Mouse (Mus musculus): ENCODE measurements around the gene Tmem115. TPM values are rescaled to one million over a fixed set of nuclear protein-coding genes. Genes with fewer than 3 reads are reported as not detected.

Gene Tmem115
- polyA plus RNA-seq, 1 experiment from 2014 or later: 43.6 TPM

DNA sequence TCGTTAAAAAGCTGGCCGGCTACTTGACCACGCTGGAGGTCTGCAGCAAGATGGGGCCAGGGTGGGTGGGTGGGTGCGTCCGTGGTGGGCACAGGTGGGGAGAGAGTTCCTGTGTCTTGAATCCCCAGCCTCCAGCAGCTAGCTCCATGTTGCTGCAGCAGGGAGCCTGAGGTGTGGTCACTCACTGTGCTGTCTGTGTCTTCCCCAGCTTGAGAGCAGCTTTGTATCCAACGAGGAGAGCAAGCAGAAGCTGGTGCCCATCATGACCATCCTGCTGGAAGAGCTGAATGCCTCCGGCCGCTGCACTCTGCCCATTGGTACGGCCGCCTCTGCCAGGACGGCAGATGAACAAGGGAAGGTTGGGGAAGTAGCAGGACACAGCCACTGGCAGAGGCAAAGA lies 9.6 kb downstream of the Tmem115 start:
- H3K4me1 ChIP-seq: peaks cover 40% of the 10 kb centered on the region
- WGBS: 91% methylated on average over 11 of the region's 11 CpGs
- no peak overlapping the region for H3K27ac ChIP-seq (replicated peaks)
- H3K4me2 ChIP-seq (replicated peaks): no peak overlapping the region
- no peaks in the 10 kb centered on the region for H3K9me3 ChIP-seq
- H3K4me3 ChIP-seq: no peak overlapping the region
- ATAC-seq (ENCODE audit: low FRiP score, low read depth): no peak
- no peak overlapping the region; the same call in 1 of the 2 replicates for H3K9ac ChIP-seq (replicated peaks)
- peaks cover 10% of the 10 kb centered on the region for H3K27me3 ChIP-seq
- H3K36me3 ChIP-seq: peaks cover 42% of the 10 kb centered on the region

DNA sequence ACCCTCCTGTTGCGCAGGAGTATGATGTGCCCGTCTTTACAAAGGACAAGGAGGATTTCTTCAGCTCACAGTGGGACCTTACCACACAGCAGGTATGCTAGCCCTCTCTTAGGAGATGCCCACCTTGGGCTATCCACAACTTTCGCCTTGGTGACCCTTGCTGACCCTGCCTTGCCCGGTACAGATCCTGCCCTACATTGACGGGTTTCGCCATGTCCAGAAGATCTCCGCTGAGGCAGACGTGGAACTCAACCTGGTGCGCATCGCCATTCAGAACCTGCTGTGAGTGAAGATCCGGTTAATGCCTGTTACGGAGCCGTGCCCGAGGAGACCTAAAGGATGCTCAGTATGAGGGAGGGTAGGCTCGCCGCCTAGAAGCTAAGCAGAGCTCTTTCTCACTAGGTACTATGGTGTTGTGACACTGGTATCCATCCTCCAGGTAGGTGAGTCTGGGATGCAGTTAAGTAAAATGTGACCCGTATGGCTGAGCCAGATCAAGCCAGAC lies 10.5 kb downstream of the Tmem115 start:
- Histone ChIP-seq H3K4me3 (no peak overlapping the region), H3K4me2 (replicated peaks) (no peak overlapping the region), H3K36me3 (peaks cover 33% of the 10 kb centered on the region), H3K27ac (replicated peaks) (no peak overlapping the region), H3K4me1 (peaks cover 40% of the 10 kb centered on the region), H3K27me3 (peaks cover 20% of the 10 kb centered on the region), H3K9ac (replicated peaks) (no peak overlapping the region), H3K9me3 (no peaks in the 10 kb centered on the region)
- ATAC-seq (ENCODE audit: low FRiP score, low read depth): no peak
- 95% methylated on average over 17 of the region's 17 CpGs for WGBS

DNA sequence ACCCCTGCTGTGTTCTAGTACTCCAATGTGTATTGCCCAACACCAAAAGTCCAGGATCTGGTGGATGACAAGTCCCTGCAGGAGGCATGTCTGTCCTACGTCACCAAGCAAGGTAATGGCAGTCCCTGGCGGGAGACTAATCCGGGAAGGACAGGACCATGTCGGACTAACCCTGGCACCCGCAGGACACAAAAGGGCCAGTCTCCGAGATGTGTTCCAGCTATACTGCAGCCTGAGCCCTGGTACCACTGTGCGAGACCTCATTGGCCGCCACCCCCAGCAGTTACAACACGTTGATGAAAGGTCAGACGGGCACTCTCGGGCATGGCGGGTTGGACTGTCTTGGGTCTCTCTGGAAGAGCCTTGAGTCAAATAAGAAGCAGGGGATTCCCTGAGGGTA lies 11.0 kb downstream of the Tmem115 start:
- WGBS: 95% methylated on average over 12 of the region's 12 CpGs
- ATAC-seq (ENCODE audit: low FRiP score, low read depth): no peak
- no peak overlapping the region for H3K9ac ChIP-seq (replicated peaks)
- H3K4me2 ChIP-seq (replicated peaks): no peak overlapping the region
- H3K9me3 ChIP-seq: no peaks in the 10 kb centered on the region
- H3K36me3 ChIP-seq: peaks cover 28% of the 10 kb centered on the region
- H3K4me1 ChIP-seq: peaks cover 40% of the 10 kb centered on the region
- H3K4me3 ChIP-seq: no peak overlapping the region
- H3K27me3 ChIP-seq: peaks cover 25% of the 10 kb centered on the region
- no peak overlapping the region for H3K27ac ChIP-seq (replicated peaks)

DNA sequence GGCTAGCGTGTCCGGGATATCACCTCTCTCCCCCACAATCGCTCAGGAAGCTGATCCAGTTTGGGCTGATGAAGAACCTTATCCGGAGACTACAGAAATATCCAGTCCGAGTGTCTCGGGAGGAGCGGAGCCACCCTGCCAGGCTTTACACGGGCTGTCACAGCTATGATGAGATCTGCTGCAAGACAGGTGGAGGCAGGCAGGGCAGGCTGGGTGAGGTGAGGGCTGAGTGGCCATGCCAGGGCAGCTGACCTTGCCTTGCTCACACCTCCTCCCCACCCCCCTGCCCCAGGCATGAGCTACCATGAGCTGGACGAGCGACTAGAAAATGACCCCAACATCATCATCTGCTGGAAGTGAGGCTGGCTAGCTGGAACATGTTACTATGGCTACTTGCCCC lies 11.5 kb downstream of the Tmem115 start:
- WGBS: 88% methylated on average over 10 of the region's 10 CpGs
- Histone ChIP-seq H3K27me3 (peaks cover 29% of the 10 kb centered on the region), H3K36me3 (peaks cover 23% of the 10 kb centered on the region), H3K27ac (replicated peaks) (no peak overlapping the region), H3K4me2 (replicated peaks) (no peak overlapping the region), H3K4me3 (no peak overlapping the region), H3K4me1 (peaks cover 40% of the 10 kb centered on the region), H3K9me3 (no peaks in the 10 kb centered on the region), H3K9ac (replicated peaks) (no peak overlapping the region)
- no peak for ATAC-seq (ENCODE audit: low FRiP score, low read depth)

DNA sequence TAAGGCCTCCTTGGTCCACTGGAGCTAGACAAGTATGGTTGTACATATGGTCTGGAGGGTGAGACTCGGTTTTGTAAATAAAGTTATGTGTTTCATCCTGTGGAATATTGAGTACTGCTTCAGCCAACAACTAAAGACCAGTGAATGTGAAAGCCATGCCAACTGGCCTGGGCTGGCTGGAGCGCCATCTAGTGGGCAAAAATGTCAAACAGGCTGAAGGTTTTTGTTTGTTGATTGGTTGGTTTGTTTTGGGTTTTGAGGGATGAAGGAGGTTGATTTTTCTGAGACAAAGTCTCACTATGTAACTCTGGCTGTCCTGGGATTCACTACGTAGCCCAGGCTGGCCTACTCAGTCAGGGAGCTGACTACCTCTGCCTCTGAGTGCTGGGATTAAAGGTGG lies 11.9 kb downstream of the Tmem115 start:
- no peak overlapping the region for H3K4me3 ChIP-seq
- 12% methylated on average over 3 of the region's 3 CpGs for WGBS
- H3K4me2 ChIP-seq (replicated peaks): no peak overlapping the region
- H3K36me3 ChIP-seq: peaks cover 22% of the 10 kb centered on the region
- peaks cover 33% of the 10 kb centered on the region for H3K27me3 ChIP-seq
- no peak overlapping the region for H3K27ac ChIP-seq (replicated peaks)
- no peaks in the 10 kb centered on the region for H3K9me3 ChIP-seq
- no peak for ATAC-seq (ENCODE audit: low FRiP score, low read depth)
- H3K4me1 ChIP-seq: peaks cover 39% of the 10 kb centered on the region
- no peak overlapping the region for H3K9ac ChIP-seq (replicated peaks)

DNA sequence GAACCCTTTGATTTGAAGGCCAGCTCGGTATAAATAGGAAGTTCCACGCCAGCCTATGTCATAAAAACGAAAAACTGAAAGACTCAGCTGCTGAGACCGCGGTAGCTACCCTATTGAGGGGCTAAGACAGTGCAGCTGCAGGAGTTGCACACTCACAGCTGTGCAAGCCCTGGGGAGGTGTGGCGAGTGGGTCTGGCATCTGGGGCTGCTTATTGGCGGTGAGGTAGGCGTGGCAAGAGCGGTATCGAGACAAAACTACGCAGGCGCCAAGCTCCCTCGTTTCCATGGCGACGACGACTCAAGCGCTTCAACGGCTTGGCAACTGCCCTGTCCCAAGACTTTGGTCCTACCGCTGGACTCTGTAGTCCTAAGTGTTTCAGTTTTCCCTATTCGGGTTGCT lies 13.3 kb downstream of the Tmem115 start, which contains the start of gene Zmynd10:
TSS of gene Zmynd10 (plus strand) at position 273 of the 400 bp plus-strand sequence.
- H3K27me3 ChIP-seq: peaks cover 48% of the 10 kb centered on the region
- H3K36me3 ChIP-seq: peaks cover 22% of the 10 kb centered on the region
- peak within 1 kb of the TSS; percentile 35; the same call in 1 of the 2 replicates for H3K27ac ChIP-seq (replicated peaks)
- peak within 1 kb of the TSS; percentile 22; the same call in 1 of the 2 replicates for H3K4me3 ChIP-seq
- no peaks in the 10 kb centered on the region for H3K9me3 ChIP-seq
- WGBS: 3% methylated on average over 20 of the region's 20 CpGs
- peaks cover 44% of the 10 kb centered on the region for H3K4me1 ChIP-seq
- ATAC-seq (ENCODE audit: low FRiP score, low read depth): peak; percentile 70
- peak within 1 kb of the TSS; percentile 47 for H3K4me2 ChIP-seq (replicated peaks)
- H3K9ac ChIP-seq (replicated peaks): peak within 1 kb of the TSS; percentile 41; the same call in 1 of the 2 replicates

DNA sequence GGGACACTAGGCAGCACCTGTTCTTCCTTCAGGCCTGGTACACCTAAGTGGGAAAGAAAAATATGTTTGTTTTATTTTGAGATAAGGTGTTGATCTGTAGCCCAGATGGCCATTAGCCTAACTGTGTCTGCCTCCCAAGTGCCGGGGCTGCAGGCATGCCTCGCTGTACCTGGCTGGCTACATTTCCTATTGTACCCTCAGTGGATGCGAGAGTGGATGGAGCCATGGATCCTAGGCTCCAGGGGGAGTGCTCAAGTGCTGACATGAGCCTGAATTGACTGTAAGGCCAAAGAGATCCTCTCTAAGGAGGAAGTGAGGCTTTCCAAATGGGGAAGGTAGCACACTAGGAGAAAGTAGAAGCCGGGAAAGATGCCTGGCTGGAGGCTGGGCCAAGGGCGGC lies 14.2 kb downstream of the Tmem115 start:
- peaks cover 57% of the 10 kb centered on the region for H3K27me3 ChIP-seq
- peaks cover 22% of the 10 kb centered on the region for H3K36me3 ChIP-seq
- no peak for ATAC-seq (ENCODE audit: low FRiP score, low read depth)
- 82% methylated on average over 5 of the region's 5 CpGs for WGBS
- no peak overlapping the region for H3K4me2 ChIP-seq (replicated peaks)
- H3K9ac ChIP-seq (replicated peaks): no peak overlapping the region
- no peak overlapping the region for H3K4me3 ChIP-seq
- peaks cover 44% of the 10 kb centered on the region for H3K4me1 ChIP-seq
- no peaks in the 10 kb centered on the region for H3K9me3 ChIP-seq
- H3K27ac ChIP-seq (replicated peaks): no peak overlapping the region

DNA sequence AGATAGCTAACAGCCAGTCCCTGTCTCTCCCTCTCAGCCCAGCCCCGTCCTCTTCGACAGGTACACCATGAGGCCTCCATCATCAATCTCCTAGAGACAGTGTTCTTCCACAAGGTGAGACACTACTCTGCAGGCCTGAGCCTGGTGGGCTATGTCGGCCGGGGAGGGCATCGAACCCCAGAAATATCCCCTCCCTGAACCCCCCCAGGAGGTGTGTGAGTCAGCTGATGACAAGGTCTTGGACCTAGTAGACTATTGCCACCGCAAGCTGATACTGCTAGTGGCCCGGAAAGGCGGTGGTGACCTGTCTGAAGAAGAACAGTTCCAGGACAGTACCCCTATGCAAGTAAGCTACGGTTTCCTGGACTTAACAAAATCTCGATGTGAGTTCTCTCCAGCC lies 15.1 kb downstream of the Tmem115 start:
- 93% methylated on average over 10 of the region's 10 CpGs for WGBS
- peaks cover 16% of the 10 kb centered on the region for H3K36me3 ChIP-seq
- no peak for ATAC-seq (ENCODE audit: low FRiP score, low read depth)
- peaks cover 64% of the 10 kb centered on the region for H3K27me3 ChIP-seq
- H3K9me3 ChIP-seq: no peaks in the 10 kb centered on the region
- H3K9ac ChIP-seq (replicated peaks): no peak overlapping the region
- no peak overlapping the region for H3K27ac ChIP-seq (replicated peaks)
- H3K4me1 ChIP-seq: peaks cover 50% of the 10 kb centered on the region
- no peak overlapping the region for H3K4me3 ChIP-seq
- no peak overlapping the region for H3K4me2 ChIP-seq (replicated peaks)

DNA sequence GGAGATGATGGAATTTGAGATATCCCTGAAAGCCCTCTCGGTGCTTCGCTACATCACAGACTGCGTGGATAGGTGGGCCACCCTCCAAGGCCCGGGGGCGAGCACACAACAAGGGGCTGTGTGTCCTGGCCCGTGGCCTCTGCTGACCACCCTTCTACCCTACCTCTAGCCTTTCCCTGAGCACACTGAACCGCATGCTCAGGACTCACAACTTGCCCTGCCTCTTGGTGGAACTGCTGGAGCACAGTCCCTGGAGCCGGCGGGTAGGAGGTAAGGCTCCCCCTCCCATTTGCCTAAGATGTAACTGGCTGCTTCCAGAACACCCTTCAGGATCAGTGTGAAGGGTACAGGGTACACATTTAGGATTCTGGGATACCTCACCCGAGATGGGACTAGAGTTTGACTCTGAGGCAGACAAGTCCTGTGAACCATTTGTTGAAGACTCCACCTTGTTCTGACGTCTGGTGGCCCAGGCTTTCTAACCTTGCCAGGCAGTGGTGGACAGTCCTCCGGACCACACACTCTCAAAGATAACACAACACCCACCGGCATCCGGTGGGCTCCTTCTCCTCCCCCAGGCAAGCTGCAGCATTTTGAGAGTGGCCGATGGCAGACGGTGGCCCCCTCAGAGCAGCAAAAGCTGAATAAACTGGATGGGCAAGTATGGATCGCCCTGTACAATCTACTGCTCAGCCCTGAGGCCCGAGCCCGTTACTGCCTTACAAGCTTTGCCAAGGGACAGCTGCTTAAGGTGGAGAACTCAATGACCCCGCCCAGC lies 15.7 kb downstream of the Tmem115 start:
- Histone ChIP-seq H3K36me3 (peaks cover 9% of the 10 kb centered on the region), H3K9me3 (no peaks in the 10 kb centered on the region), H3K4me2 (replicated peaks) (no peak overlapping the region), H3K9ac (replicated peaks) (no peak overlapping the region), H3K27ac (replicated peaks) (no peak overlapping the region), H3K27me3 (peaks cover 64% of the 10 kb centered on the region), H3K4me1 (peaks cover 51% of the 10 kb centered on the region), H3K4me3 (no peak overlapping the region)
- WGBS: 87% methylated on average over 20 of the region's 20 CpGs
- no peak for ATAC-seq (ENCODE audit: low FRiP score, low read depth)

DNA sequence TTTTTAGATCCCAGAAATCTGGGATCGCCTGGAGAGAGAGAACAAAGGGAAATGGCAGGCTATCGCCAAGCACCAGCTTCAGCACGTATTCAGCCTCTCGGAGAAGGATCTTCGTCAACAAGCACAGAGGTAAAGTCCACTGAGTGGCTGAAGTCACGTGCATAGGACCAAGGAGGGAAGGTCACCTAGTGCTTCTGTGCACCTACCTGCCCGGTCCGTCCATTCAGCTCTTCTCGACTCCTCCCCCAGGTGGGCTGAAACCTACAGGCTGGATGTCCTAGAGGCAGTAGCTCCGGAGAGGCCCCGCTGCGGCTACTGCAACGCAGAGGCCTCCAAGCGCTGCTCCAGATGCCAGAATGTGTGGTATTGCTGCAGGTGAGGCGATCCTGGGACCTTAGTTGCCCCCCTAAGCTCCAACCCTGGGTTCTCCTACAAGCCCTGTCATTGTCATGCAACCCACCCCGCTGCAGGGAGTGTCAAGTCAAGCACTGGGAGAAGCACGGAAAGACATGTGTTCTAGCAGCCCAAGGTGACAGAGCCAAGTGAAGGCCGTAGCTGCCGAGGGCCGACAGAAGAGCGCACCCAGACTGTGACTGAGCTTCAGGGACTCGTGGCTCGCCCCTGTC lies 16.9 kb downstream of the Tmem115 start:
- H3K4me3 ChIP-seq: peak overlapping the region; percentile 36
- no peaks in the 10 kb centered on the region for H3K36me3 ChIP-seq
- 25% methylated on average over 23 of the region's 23 CpGs for WGBS
- no peaks in the 10 kb centered on the region for H3K9me3 ChIP-seq
- H3K4me1 ChIP-seq: peaks cover 57% of the 10 kb centered on the region
- H3K27ac ChIP-seq (replicated peaks): no peak overlapping the region
- peak overlapping the region; percentile 58 for H3K4me2 ChIP-seq (replicated peaks)
- peaks cover 64% of the 10 kb centered on the region for H3K27me3 ChIP-seq
- ATAC-seq (ENCODE audit: low FRiP score, low read depth): no peak
- H3K9ac ChIP-seq (replicated peaks): 0 out of 2 replicates have a peak overlapping the region, but pooled peaks have one; percentile 54

DNA sequence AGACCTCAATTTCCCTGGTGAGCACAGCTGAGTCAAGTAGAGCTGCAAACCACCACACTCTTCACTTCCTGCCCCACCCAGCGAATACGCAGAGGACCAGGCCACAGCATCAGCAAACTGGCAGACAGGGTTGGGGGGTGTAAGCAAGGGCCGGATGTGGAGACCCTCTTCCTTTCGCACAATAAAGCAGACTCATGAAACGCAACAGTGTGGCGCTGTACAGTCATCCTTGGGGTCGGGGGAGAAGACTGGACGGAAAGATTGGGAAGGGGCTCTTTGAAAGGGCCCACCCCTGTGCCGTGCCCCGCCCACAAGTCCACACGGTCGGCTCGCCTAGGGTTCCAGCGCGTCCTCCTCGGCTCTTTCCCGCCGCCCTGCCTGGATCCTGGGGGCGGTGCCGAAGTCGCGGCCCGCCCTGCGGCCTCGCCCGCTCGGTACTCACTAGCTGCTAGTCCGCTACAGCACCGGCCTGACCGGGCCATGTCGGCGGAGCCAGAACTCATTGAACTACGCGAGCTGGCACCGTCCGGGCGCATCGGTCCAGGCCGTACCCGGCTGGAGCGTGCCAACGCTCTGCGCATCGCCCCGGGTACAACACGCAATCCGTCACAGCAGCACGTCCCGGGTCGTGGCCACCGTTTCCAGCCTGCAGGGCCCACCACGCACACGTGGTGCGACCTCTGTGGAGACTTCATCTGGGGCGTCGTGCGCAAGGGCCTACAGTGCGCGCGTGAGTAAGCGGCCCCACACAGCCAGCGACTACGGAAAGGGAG lies 17.6 kb downstream of the Tmem115 start, which contains the start of gene Rassf1:
TSS of gene Rassf1 (plus strand) at position 439 of the 773 bp plus-strand sequence.
- Histone ChIP-seq H3K9me3 (no peaks in the 10 kb centered on the region), H3K4me1 (peaks cover 60% of the 10 kb centered on the region)

More for the DNA sequence above, 17.6 kb downstream of the Tmem115 start, which contains the start of gene Rassf1:
- WGBS: under 1% methylated on average over 63 of the region's 63 CpGs
- no peak for ATAC-seq (ENCODE audit: low FRiP score, low read depth)
- Histone ChIP-seq H3K36me3 (no peaks in the 10 kb centered on the region), H3K27ac (replicated peaks) (no peak within 1 kb of the TSS), H3K9ac (replicated peaks) (peak within 1 kb of the TSS; percentile 54), H3K4me3 (peak within 1 kb of the TSS; percentile 36), H3K27me3 (peaks cover 64% of the 10 kb centered on the region), H3K4me2 (replicated peaks) (peak within 1 kb of the TSS; percentile 58)
